Mouse (Mus musculus): ENCODE results near the gene Fbxo21. TPM values are rescaled to one million over a fixed set of nuclear protein-coding genes. Genes with fewer than 3 reads are reported as not detected.

The Fbxo21 gene
- polyA plus RNA-seq, 1 experiment from 2014 or later, result 163 TPM

DNA sequence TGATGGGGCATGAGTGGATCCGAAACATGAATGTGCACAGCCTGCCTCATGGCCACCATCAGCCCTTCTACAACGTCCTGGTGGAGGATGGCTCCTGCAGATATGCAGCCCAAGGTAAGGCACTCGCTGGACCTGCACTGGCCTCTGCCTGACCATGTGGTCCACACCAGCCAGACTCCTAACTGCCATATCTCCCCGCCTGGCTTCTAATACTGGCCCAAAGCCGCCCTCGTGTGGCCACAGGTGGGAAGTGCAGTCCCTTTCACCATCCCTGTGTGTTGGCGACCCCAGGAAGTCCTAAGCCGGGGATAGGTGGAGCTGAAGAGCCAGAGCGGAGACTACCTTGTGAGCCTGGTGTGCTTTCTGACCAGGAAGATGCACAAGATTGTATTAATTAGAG, 25.5 kb downstream of the Fbxo21 start:
- Histone ChIP-seq H3K9me3 (ENCODE audit: control insufficient read depth, low read length) (no peaks in the 10 kb centered on the region), H3K27me3 (ENCODE audit: control insufficient read depth, insufficient read depth, low read length) (no peaks in the 10 kb centered on the region), H3K36me3 (ENCODE audit: control insufficient read depth, insufficient read depth, low read length) (peaks cover 97% of the 10 kb centered on the region), H3K4me1 (ENCODE audit: control insufficient read depth, insufficient read depth, low read length) (no peaks in the 10 kb centered on the region), H3K4me3 (replicated peaks; ENCODE audit: low read depth, low read length) (no peak overlapping the region), H3K9ac (replicated peaks; ENCODE audit: low read length) (no peak overlapping the region), H3K27ac (replicated peaks; ENCODE audit: low read depth, low read length) (no peak overlapping the region), H3K4me2 (ENCODE audit: low read length) (no peak overlapping the region)
- ATAC-seq (ENCODE audit: low FRiP score, low TSS enrichment), result peak; percentile 24; the same call in 1 of the 2 replicates
- DNase-seq, result peak; percentile 88
- WGBS, result 33% methylated on average over 9 of the region's 9 CpGs

DNA sequence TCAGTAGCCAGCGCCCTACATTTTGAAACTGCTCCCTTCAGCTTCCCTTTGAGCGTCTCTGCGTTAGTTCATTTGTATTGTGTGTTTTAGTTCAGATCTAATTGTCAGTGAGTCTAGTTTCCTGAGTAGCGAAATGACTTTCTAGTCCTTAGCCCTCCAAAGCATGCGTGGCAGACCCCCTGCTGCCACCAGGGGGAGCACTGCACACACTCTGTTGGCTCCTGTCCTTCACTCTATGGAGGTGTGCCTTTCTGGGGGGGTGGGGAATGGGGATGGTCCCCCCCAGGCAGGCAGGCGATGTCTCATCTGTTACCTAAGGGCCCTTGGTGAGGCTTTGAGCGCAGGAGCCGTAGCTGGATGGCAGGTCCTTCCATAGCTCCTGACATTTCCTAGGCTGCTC, 28.1 kb downstream of the Fbxo21 start:
- DNase-seq (peak; percentile 77), ATAC-seq (ENCODE audit: low FRiP score, low TSS enrichment) (no peak; the same call in 1 of the 2 replicates)
- no peak overlapping the region for H3K4me3 ChIP-seq (replicated peaks; ENCODE audit: low read depth, low read length)
- H3K9ac ChIP-seq (replicated peaks; ENCODE audit: low read length), result no peak overlapping the region
- H3K9me3 ChIP-seq (ENCODE audit: control insufficient read depth, low read length), result no peaks in the 10 kb centered on the region
- H3K36me3 ChIP-seq (ENCODE audit: control insufficient read depth, insufficient read depth, low read length), result peaks cover 97% of the 10 kb centered on the region
- H3K4me2 ChIP-seq (ENCODE audit: low read length), result no peak overlapping the region
- no peaks in the 10 kb centered on the region for H3K4me1 ChIP-seq (ENCODE audit: control insufficient read depth, insufficient read depth, low read length)
- H3K27ac ChIP-seq (replicated peaks; ENCODE audit: low read depth, low read length), result no peak overlapping the region
- H3K27me3 ChIP-seq (ENCODE audit: control insufficient read depth, insufficient read depth, low read length), result no peaks in the 10 kb centered on the region
- WGBS, result 83% methylated on average over 8 of the region's 8 CpGs

DNA sequence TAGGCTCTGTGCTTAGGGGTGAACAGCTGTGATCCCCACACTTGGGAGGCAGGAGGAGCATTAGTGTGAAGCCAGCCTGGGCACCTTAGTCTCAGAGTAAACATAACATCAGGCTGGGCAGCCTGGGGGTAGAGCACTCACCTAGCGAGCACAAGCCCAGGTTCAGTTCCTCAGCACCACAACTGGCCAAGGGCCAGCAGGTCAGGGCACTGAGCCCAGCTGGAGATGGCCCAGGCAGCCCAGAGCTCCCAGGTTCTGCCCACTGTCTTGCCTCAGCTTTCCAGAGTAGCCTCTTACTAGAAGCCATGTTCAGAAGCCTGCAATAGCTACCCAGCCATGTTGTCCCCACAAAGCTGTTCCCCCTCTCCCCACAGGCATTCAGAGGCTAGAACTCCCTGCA, 29.2 kb downstream of the Fbxo21 start:
- DNase-seq, result no peak
- Histone ChIP-seq H3K4me1 (ENCODE audit: control insufficient read depth, insufficient read depth, low read length) (no peaks in the 10 kb centered on the region), H3K27ac (replicated peaks; ENCODE audit: low read depth, low read length) (no peak overlapping the region), H3K36me3 (ENCODE audit: control insufficient read depth, insufficient read depth, low read length) (peaks cover 94% of the 10 kb centered on the region), H3K9me3 (ENCODE audit: control insufficient read depth, low read length) (no peaks in the 10 kb centered on the region), H3K27me3 (ENCODE audit: control insufficient read depth, insufficient read depth, low read length) (no peaks in the 10 kb centered on the region), H3K4me3 (replicated peaks; ENCODE audit: low read depth, low read length) (no peak overlapping the region), H3K9ac (replicated peaks; ENCODE audit: low read length) (no peak overlapping the region), H3K4me2 (ENCODE audit: low read length) (no peak overlapping the region)
- no peak for ATAC-seq (ENCODE audit: low FRiP score, low TSS enrichment)
- WGBS, result 88% methylated on average over 1 of the region's 1 CpGs

DNA sequence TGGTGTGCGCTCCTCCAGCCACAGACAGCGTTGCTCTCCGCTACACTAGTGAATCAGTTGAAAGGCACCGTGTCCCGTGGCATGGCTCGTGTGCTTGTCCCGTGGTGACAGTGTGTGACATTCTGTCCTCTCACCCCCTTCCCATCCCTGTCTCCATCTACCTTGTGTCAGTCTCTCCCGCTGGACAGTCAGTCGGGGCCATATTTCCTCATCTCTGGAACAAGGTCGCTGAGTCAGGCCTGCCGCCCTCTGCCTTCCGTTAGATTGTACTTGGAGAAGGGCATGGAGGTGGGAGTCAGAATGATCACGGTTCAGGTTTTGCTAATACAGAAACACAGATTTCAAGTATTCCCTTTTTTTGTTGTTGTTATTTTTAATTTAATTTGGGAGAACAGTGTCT, 31.8 kb downstream of the Fbxo21 start:
- no peak for DNase-seq
- H3K9ac ChIP-seq (replicated peaks; ENCODE audit: low read length), result no peak overlapping the region
- no peak overlapping the region for H3K4me3 ChIP-seq (replicated peaks; ENCODE audit: low read depth, low read length)
- H3K36me3 ChIP-seq (ENCODE audit: control insufficient read depth, insufficient read depth, low read length), result peaks cover 71% of the 10 kb centered on the region
- H3K4me2 ChIP-seq (ENCODE audit: low read length), result no peak overlapping the region
- no peaks in the 10 kb centered on the region for H3K27me3 ChIP-seq (ENCODE audit: control insufficient read depth, insufficient read depth, low read length)
- H3K4me1 ChIP-seq (ENCODE audit: control insufficient read depth, insufficient read depth, low read length), result no peaks in the 10 kb centered on the region
- no peak for ATAC-seq (ENCODE audit: low FRiP score, low TSS enrichment)
- H3K9me3 ChIP-seq (ENCODE audit: control insufficient read depth, low read length), result no peaks in the 10 kb centered on the region
- WGBS, result 94% methylated on average over 13 of the region's 13 CpGs
- H3K27ac ChIP-seq (replicated peaks; ENCODE audit: low read depth, low read length), result no peak overlapping the region

DNA sequence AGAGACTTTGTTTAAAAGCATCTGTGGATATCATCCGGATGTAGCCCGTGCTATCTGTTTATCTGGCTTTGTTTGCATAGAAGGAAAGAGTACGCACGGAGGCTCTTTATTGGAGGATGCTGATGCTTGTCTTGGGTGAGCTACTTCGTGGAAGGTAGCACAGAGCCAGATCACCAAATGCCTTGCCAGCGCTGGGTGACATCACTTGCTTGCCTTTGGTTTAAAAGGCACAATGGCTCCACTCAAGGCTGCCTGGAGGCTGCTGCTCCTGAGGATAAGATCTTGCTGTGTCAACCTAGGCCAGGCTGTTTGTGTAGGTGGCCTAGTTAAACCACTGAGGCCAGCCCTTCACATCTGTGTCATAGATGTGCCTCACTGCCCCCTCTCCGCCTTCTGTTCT, 34.3 kb downstream of the Fbxo21 start:
- no peak overlapping the region for H3K4me3 ChIP-seq (replicated peaks; ENCODE audit: low read depth, low read length)
- no peak for DNase-seq
- no peaks in the 10 kb centered on the region for H3K9me3 ChIP-seq (ENCODE audit: control insufficient read depth, low read length)
- no peak overlapping the region for H3K4me2 ChIP-seq (ENCODE audit: low read length)
- 90% methylated on average over 7 of the region's 7 CpGs for WGBS
- H3K27me3 ChIP-seq (ENCODE audit: control insufficient read depth, insufficient read depth, low read length), result no peaks in the 10 kb centered on the region
- no peak for ATAC-seq (ENCODE audit: low FRiP score, low TSS enrichment)
- peak overlapping the region; percentile 42; the same call in 1 of the 2 replicates for H3K27ac ChIP-seq (replicated peaks; ENCODE audit: low read depth, low read length)
- no peak overlapping the region for H3K9ac ChIP-seq (replicated peaks; ENCODE audit: low read length)
- peaks cover 8% of the 10 kb centered on the region for H3K4me1 ChIP-seq (ENCODE audit: control insufficient read depth, insufficient read depth, low read length)
- H3K36me3 ChIP-seq (ENCODE audit: control insufficient read depth, insufficient read depth, low read length), result peaks cover 48% of the 10 kb centered on the region

DNA sequence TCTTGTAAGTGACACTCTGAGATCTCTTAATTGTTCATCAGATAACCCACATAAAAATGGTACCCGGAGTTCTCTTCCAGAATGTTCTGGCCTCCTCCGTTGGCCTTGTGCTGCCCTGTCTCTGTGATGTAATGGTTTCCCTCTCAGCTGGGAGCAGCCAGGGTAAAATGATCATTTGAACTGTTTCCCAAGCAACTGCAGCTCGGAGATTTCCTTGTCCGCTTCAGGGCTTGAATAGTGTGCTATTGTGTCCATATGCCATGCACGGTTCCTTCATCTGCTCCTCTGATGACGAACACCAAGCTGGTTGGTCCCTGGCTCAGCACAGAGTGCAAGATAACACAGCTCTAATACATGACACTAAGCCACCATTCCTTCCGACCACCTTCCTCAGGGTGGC, 35.3 kb downstream of the Fbxo21 start:
- peaks cover 8% of the 10 kb centered on the region for H3K4me1 ChIP-seq (ENCODE audit: control insufficient read depth, insufficient read depth, low read length)
- no peak overlapping the region for H3K4me3 ChIP-seq (replicated peaks; ENCODE audit: low read depth, low read length)
- H3K9me3 ChIP-seq (ENCODE audit: control insufficient read depth, low read length), result no peaks in the 10 kb centered on the region
- WGBS, result 60% methylated on average over 7 of the region's 7 CpGs
- no peak overlapping the region for H3K4me2 ChIP-seq (ENCODE audit: low read length)
- peaks cover 39% of the 10 kb centered on the region for H3K36me3 ChIP-seq (ENCODE audit: control insufficient read depth, insufficient read depth, low read length)
- no peak for ATAC-seq (ENCODE audit: low FRiP score, low TSS enrichment)
- DNase-seq, result no peak
- H3K9ac ChIP-seq (replicated peaks; ENCODE audit: low read length), result no peak overlapping the region
- H3K27ac ChIP-seq (replicated peaks; ENCODE audit: low read depth, low read length), result 0 out of 2 replicates have a peak overlapping the region, but pooled peaks have one; percentile 41
- H3K27me3 ChIP-seq (ENCODE audit: control insufficient read depth, insufficient read depth, low read length), result no peaks in the 10 kb centered on the region

DNA sequence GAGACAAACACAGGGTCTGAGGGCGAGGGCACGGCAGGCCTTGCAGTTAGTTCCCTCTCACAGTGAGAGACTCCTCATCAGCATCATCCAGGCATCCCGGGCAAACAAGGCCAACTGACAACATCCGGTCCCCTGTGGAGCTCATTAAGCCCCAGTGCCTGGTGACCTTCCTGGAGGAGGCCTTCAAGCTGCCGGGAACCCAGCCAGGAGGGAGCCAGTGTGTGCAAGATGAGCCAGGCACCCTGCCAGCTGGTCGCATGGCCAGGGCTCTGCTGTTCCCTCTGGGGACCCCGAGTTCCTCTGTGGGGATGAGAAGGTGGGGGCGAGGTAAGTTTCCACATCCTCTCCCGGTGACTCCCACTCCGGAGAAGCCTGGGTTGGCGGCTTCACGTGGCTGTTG, 38.5 kb downstream of the Fbxo21 start:
- H3K9me3 ChIP-seq (ENCODE audit: control insufficient read depth, low read length), result no peaks in the 10 kb centered on the region
- no peak overlapping the region for H3K4me3 ChIP-seq (replicated peaks; ENCODE audit: low read depth, low read length)
- no peak overlapping the region for H3K9ac ChIP-seq (replicated peaks; ENCODE audit: low read length)
- no peaks in the 10 kb centered on the region for H3K27me3 ChIP-seq (ENCODE audit: control insufficient read depth, insufficient read depth, low read length)
- ATAC-seq (ENCODE audit: low FRiP score, low TSS enrichment) (no peak), DNase-seq (peak; percentile 63)
- 19% methylated on average over 12 of the region's 12 CpGs for WGBS
- H3K36me3 ChIP-seq (ENCODE audit: control insufficient read depth, insufficient read depth, low read length), result peaks cover 10% of the 10 kb centered on the region
- no peak overlapping the region for H3K4me2 ChIP-seq (ENCODE audit: low read length)
- H3K27ac ChIP-seq (replicated peaks; ENCODE audit: low read depth, low read length), result peak overlapping the region; percentile 9
- H3K4me1 ChIP-seq (ENCODE audit: control insufficient read depth, insufficient read depth, low read length), result peaks cover 8% of the 10 kb centered on the region

DNA sequence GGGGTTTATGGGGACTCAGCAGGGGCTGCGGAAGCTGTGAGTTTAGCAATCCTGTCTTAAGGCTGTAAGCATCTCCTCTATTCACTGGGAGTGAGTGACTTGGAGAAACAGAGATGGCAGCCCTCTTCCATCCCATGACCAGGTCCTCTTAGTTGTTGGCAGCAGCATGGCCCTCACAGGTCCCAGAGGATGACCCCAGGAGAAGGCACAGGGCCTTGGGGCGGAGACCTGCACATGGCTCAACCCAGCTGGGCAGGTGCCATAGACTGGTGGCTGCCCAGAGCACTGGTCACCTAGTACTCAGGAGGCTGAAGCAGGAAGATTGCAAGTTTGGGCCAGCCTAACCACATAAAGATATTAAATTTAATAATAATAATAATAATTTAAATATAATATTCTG, 39.1 kb downstream of the Fbxo21 start:
- H3K27me3 ChIP-seq (ENCODE audit: control insufficient read depth, insufficient read depth, low read length), result no peaks in the 10 kb centered on the region
- ATAC-seq (ENCODE audit: low FRiP score, low TSS enrichment) (no peak), DNase-seq (no peak)
- H3K4me1 ChIP-seq (ENCODE audit: control insufficient read depth, insufficient read depth, low read length), result peaks cover 8% of the 10 kb centered on the region
- no peak overlapping the region for H3K4me3 ChIP-seq (replicated peaks; ENCODE audit: low read depth, low read length)
- H3K4me2 ChIP-seq (ENCODE audit: low read length), result no peak overlapping the region
- peaks cover 4% of the 10 kb centered on the region; the same call in 1 of the 2 replicates for H3K36me3 ChIP-seq (ENCODE audit: control insufficient read depth, insufficient read depth, low read length)
- no peak overlapping the region; the same call in 1 of the 2 replicates for H3K27ac ChIP-seq (replicated peaks; ENCODE audit: low read depth, low read length)
- H3K9ac ChIP-seq (replicated peaks; ENCODE audit: low read length), result no peak overlapping the region
- 83% methylated on average over 2 of the region's 2 CpGs for WGBS
- no peaks in the 10 kb centered on the region for H3K9me3 ChIP-seq (ENCODE audit: control insufficient read depth, low read length)

DNA sequence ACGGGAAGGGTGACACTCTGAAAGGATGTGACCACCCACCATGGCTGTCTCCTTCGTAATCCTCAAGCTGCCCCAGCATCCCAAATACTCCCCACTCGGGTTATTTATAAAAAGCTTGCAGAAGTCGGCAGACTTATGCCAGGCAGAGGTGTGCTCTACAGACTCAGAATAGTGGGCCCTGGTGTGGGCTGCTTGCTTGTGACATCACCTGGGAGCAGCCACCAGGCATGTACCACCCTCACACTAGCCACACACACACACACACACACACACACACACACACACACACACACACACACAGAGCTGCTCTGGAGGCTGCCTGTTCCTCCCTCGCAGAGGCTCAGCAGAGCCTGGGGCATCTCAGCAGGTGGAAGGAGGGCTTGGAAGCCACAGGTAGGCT, 41.0 kb downstream of the Fbxo21 start:
- Histone ChIP-seq H3K27ac (replicated peaks; ENCODE audit: low read depth, low read length) (no peak overlapping the region), H3K4me1 (ENCODE audit: control insufficient read depth, insufficient read depth, low read length) (peaks cover 8% of the 10 kb centered on the region), H3K4me2 (ENCODE audit: low read length) (no peak overlapping the region), H3K36me3 (ENCODE audit: control insufficient read depth, insufficient read depth, low read length) (no peaks in the 10 kb centered on the region), H3K9me3 (ENCODE audit: control insufficient read depth, low read length) (no peaks in the 10 kb centered on the region), H3K27me3 (ENCODE audit: control insufficient read depth, insufficient read depth, low read length) (no peaks in the 10 kb centered on the region), H3K9ac (replicated peaks; ENCODE audit: low read length) (no peak overlapping the region), H3K4me3 (replicated peaks; ENCODE audit: low read depth, low read length) (no peak overlapping the region)
- WGBS, result 59% methylated on average over 5 of the region's 5 CpGs
- ATAC-seq (ENCODE audit: low FRiP score, low TSS enrichment), result no peak
- DNase-seq, result no peak
